In genomic region chr3:89715967-89716256, GRCm38 (mm10) we compare ENCODE assay signal across 8 mouse cellular contexts. TPM values are rescaled to one million over a fixed set of nuclear protein-coding genes. Genes with fewer than 3 reads are reported as not detected.
DNase-seq lines count a peak whose midpoint lies in the region; ATAC-seq and TF ChIP-seq lines count a peak whose summit lies in the region.

No protein-coding gene starts in this region.

- H3K27me3 ChIP-seq in heart, embryonic 12.5 days (replicated peaks) = peaks cover 7% of the 10 kb centered on the region; the same call in 1 of the 2 replicates
- H3K27me3 ChIP-seq in hindbrain, embryonic 10.5 days (ENCODE audit: insufficient read depth, poor library complexity, severe bottlenecking) = 0 out of 2 replicates have a peak, but pooled peaks cover 5% of the 10 kb centered on the region
- no peaks in the 10 kb centered on the region for H3K27me3 ChIP-seq in midbrain, embryonic 11.5 days (ENCODE audit: control insufficient read depth, insufficient read depth, low read length)

- H3K9me3 ChIP-seq in heart, embryonic 12.5 days (replicated peaks) = no peaks in the 10 kb centered on the region
- H3K9me3 ChIP-seq in hindbrain, embryonic 10.5 days = no peaks in the 10 kb centered on the region
- H3K9me3 ChIP-seq in midbrain, embryonic 11.5 days (ENCODE audit: control insufficient read depth, low read length) = no peaks in the 10 kb centered on the region

- H3K9ac ChIP-seq in heart, embryonic 12.5 days = peak overlapping the region; percentile 93; the same call in 1 of the 2 replicates
- H3K9ac ChIP-seq in midbrain, embryonic 11.5 days (ENCODE audit: low read length) = peak overlapping the region; percentile 93

- peaks cover 22% of the 10 kb centered on the region for H3K4me1 ChIP-seq in heart, embryonic 12.5 days (replicated peaks)
- H3K4me1 ChIP-seq in bone marrow macrophage, adult 2 months (ENCODE audit: control insufficient read depth, insufficient read depth, low read length) = peaks cover 15% of the 10 kb centered on the region
- peaks cover 25% of the 10 kb centered on the region for H3K4me1 ChIP-seq in hindbrain, embryonic 10.5 days (replicated peaks)
- peaks cover 6% of the 10 kb centered on the region for H3K4me1 ChIP-seq in midbrain, embryonic 11.5 days (ENCODE audit: control insufficient read depth, insufficient read depth, low read length)

- peak; percentile 36; the same call in 1 of the 2 replicates for ATAC-seq in heart, embryonic 12.5 days (ENCODE audit: insufficient number of reproducible peaks, low FRiP score)
- ATAC-seq in midbrain, embryonic 11.5 days (ENCODE audit: low FRiP score) = no peak

- peak overlapping the region; percentile 88 for H3K4me3 ChIP-seq in heart, embryonic 12.5 days
- peak overlapping the region; percentile 94 for H3K4me3 ChIP-seq in bone marrow macrophage, adult 2 months (ENCODE audit: insufficient read depth, low read length)
- H3K4me3 ChIP-seq in hindbrain, embryonic 10.5 days = peak overlapping the region; percentile 100
- peak overlapping the region; percentile 69 for H3K4me3 ChIP-seq in midbrain, embryonic 11.5 days (ENCODE audit: low read depth, low read length)

- DNase-seq in heart, adult 18-20 months = no peak
- no peak for DNase-seq in hindbrain, embryonic 10.5 days (ENCODE audit: low spot score)
- no peak for DNase-seq in midbrain, embryonic 11.5 days (ENCODE audit: low spot score, missing footprints)
- DNase-seq in embryo, embryonic 9.5 days (ENCODE audit: extremely low spot score) = no peak
- DNase-seq in adrenal gland, adult 18-20 months (ENCODE audit: low spot score in 2 of 2) = no peak
- no peak for DNase-seq in B cell, adult 2 months

- H3K4me2 ChIP-seq in heart, embryonic 12.5 days = peak overlapping the region; percentile 96
- H3K4me2 ChIP-seq in midbrain, embryonic 11.5 days = peak overlapping the region; percentile 90

- 34% methylated on average over 6 of the region's 6 CpGs for WGBS in heart, embryonic 12.5 days
- 74% methylated on average over 6 of the region's 6 CpGs for WGBS in hindbrain, embryonic 10.5 days
- 72% methylated on average over 6 of the region's 6 CpGs for WGBS in midbrain, embryonic 11.5 days

- H3K36me3 ChIP-seq in heart, embryonic 12.5 days = no peaks in the 10 kb centered on the region
- no peaks in the 10 kb centered on the region for H3K36me3 ChIP-seq in hindbrain, embryonic 10.5 days
- H3K36me3 ChIP-seq in midbrain, embryonic 11.5 days (ENCODE audit: control insufficient read depth, insufficient read depth, low read length) = no peaks in the 10 kb centered on the region

- TF ChIP-seq POLR2A in bone marrow macrophage, adult 2 months (IDR thresholded peaks at IDR 0.05; ENCODE audit: borderline replicate concordance, low read depth, low read length) = no peak

- TF ChIP-seq CTCF in bone marrow macrophage, adult 2 months (IDR thresholded peaks at IDR 0.05; ENCODE audit: low read depth, low read length) = no peak

- H3K27ac ChIP-seq in heart, embryonic 12.5 days (ENCODE audit: poor library complexity, severe bottlenecking) = peak overlapping the region; percentile 83
- no peak overlapping the region for H3K27ac ChIP-seq in bone marrow macrophage, adult 2 months (ENCODE audit: insufficient read depth, low read depth, low read length)
- peak overlapping the region; percentile 94; the same call in 1 of the 2 replicates for H3K27ac ChIP-seq in hindbrain, embryonic 10.5 days
- no peak overlapping the region for H3K27ac ChIP-seq in midbrain, embryonic 11.5 days (ENCODE audit: low read depth, low read length)

RNA-seq across cellular contexts. Expression of gene Adar, which starts 1.1 kb away (rescaled TPM):
- polyA plus RNA-seq in heart, embryonic 12.5 days (2016; fragmentation: Nextera tagmentation; extraction: Ambion mirVana) = 11.6 and 11.7 TPM in 2 replicates
- total RNA-seq in heart, adult 18-20 months (2021) = 10 to 100 TPM; 10.2 to 11.0 TPM
- 57.9 and 61.1 TPM in 2 replicates for polyA plus RNA-seq in bone marrow macrophage, adult 2 months (2012; ENCODE audit: insufficient read depth, insufficient read length, missing spikeins)
- polyA plus RNA-seq in hindbrain, embryonic 10.5 days (2016; fragmentation: Nextera tagmentation; extraction: Ambion mirVana) = 16.4 and 17.6 TPM in 2 replicates
- 15.5 and 16.6 TPM in 2 replicates for polyA plus RNA-seq in midbrain, embryonic 11.5 days (2014; fragmentation: Nextera tagmentation; extraction: Ambion mirVana)
- 10 to 100 TPM; 28.6 to 29.7 TPM for total RNA-seq in adrenal gland, adult 18-20 months (2021)

RNA-seq across cellular contexts. Expression of gene Chrnb2, which starts 48.5 kb away (rescaled TPM):
- polyA plus RNA-seq in heart, embryonic 12.5 days (2016; fragmentation: Nextera tagmentation; extraction: Ambion mirVana) = 0.32 and 0.36 TPM in 2 replicates
- under 1 TPM in 1 of 2 experiments, not detected in 1; 0.18 TPM for total RNA-seq in heart, adult 18-20 months (2021)
- 0.41 and 0.52 TPM in 2 replicates for polyA plus RNA-seq in bone marrow macrophage, adult 2 months (2012; ENCODE audit: insufficient read depth, insufficient read length, missing spikeins)
- polyA plus RNA-seq in hindbrain, embryonic 10.5 days (2016; fragmentation: Nextera tagmentation; extraction: Ambion mirVana) = 8.9 and 16.2 TPM in 2 replicates
- polyA plus RNA-seq in midbrain, embryonic 11.5 days (2014; fragmentation: Nextera tagmentation; extraction: Ambion mirVana) = 13.5 and 13.6 TPM in 2 replicates
- total RNA-seq in adrenal gland, adult 18-20 months (2021) = 1 to 10 TPM; 4.4 to 4.7 TPM

RNA-seq across cellular contexts. Expression of gene Ube2q1, which starts 57.5 kb away (rescaled TPM):
- polyA plus RNA-seq in heart, embryonic 12.5 days (2016; fragmentation: Nextera tagmentation; extraction: Ambion mirVana) = 13.4 and 14.4 TPM in 2 replicates
- total RNA-seq in heart, adult 18-20 months (2021) = 10 to 100 TPM; 25.9 to 26.1 TPM
- 139 and 145 TPM in 2 replicates for polyA plus RNA-seq in bone marrow macrophage, adult 2 months (2012; ENCODE audit: insufficient read depth, insufficient read length, missing spikeins)
- polyA plus RNA-seq in hindbrain, embryonic 10.5 days (2016; fragmentation: Nextera tagmentation; extraction: Ambion mirVana) = 12.5 and 17.1 TPM in 2 replicates
- 20.4 and 22.7 TPM in 2 replicates for polyA plus RNA-seq in midbrain, embryonic 11.5 days (2014; fragmentation: Nextera tagmentation; extraction: Ambion mirVana)
- 10 to 100 TPM; 54.5 to 65.8 TPM for total RNA-seq in adrenal gland, adult 18-20 months (2021)

Comparison
In these comparisons a context has a peak if more than half of its experiments do, and no peak if none do; other contexts are left out.
1. H3K27ac ChIP-seq: peak in heart, embryonic 12.5 days (single experiment) and hindbrain, embryonic 10.5 days (single experiment); none in bone marrow macrophage, adult 2 months (single experiment) and midbrain, embryonic 11.5 days (single experiment).
2. Peak in every context shown above with its lines, with median percentiles within 50 percentile points of each other: H3K4me3 ChIP-seq.